Mouse (Mus musculus): ENCODE measurements around the gene Abhd14a.
A peak's percentile ranks its signal among the peaks of the same experiment; 100 is the strongest.
"Not testable (repeated sequence)": the region's sequence is repeated elsewhere in the genome, so short reads cannot be mapped to it uniquely, and the experiment has no call there.

The Abhd14a gene

GRCm38 (mm10) chr9:106447348-106447747, at the start of gene Abhd14a, which contains the start of gene Abhd14b:
Gene Abhd14a (minus strand): TSS chr9:106447678.
Gene Abhd14b (plus strand): TSS chr9:106447459.
- peak; percentile 75 for DNase-seq (ENCODE audit: low read depth, low spot score)

- DNase-seq (ENCODE audit: low read depth, low spot score), result not testable (repeated sequence)
Observed at GRCm38 (mm10) chr9:106487602-106488001, 40.1 kb upstream of the Abhd14a start.

- DNase-seq (ENCODE audit: low read depth, low spot score), result no peak
Observed at GRCm38 (mm10) chr9:106485076-106485475, 37.6 kb upstream of the Abhd14a start.

- no peak for DNase-seq (ENCODE audit: low read depth, low spot score)
Observed at GRCm38 (mm10) chr9:106483606-106484005, 36.1 kb upstream of the Abhd14a start.

- DNase-seq (ENCODE audit: low read depth, low spot score), result no peak
Observed at GRCm38 (mm10) chr9:106483136-106483535, 35.7 kb upstream of the Abhd14a start.

GRCm38 (mm10) chr9:106482578-106483115, 35.2 kb upstream of the Abhd14a start:
- DNase-seq (ENCODE audit: low read depth, low spot score), result no peak

- no peak for DNase-seq (ENCODE audit: low read depth, low spot score)
Observed at GRCm38 (mm10) chr9:106481676-106482075, 34.2 kb upstream of the Abhd14a start.

- DNase-seq (ENCODE audit: low read depth, low spot score), result peak; percentile 30
Observed at GRCm38 (mm10) chr9:106481075-106481474, 33.6 kb upstream of the Abhd14a start.

- DNase-seq (ENCODE audit: low read depth, low spot score), result no peak
Observed at GRCm38 (mm10) chr9:106480541-106480940, 33.1 kb upstream of the Abhd14a start.

GRCm38 (mm10) chr9:106478101-106478500, 30.6 kb upstream of the Abhd14a start:
- DNase-seq (ENCODE audit: low read depth, low spot score), result no peak

- DNase-seq (ENCODE audit: low read depth, low spot score), result peak; percentile 31
Observed at GRCm38 (mm10) chr9:106477649-106478048, 30.2 kb upstream of the Abhd14a start.

GRCm38 (mm10) chr9:106476924-106477484, 29.5 kb upstream of the Abhd14a start, which contains the start of gene Parp3:
Gene Parp3 (minus strand): TSS chr9:106476949.
- DNase-seq (ENCODE audit: low read depth, low spot score), result peak; percentile 100

- DNase-seq (ENCODE audit: low read depth, low spot score), result peak; percentile 78
Observed at GRCm38 (mm10) chr9:106476002-106476923, 28.8 kb upstream of the Abhd14a start.

GRCm38 (mm10) chr9:106475663-106476001, 28.2 kb upstream of the Abhd14a start, which contains the start of gene Rrp9:
Gene Rrp9 (plus strand): TSS chr9:106475963.
- DNase-seq (ENCODE audit: low read depth, low spot score), result no peak

GRCm38 (mm10) chr9:106475046-106475445, 27.6 kb upstream of the Abhd14a start:
- peak; percentile 15 for DNase-seq (ENCODE audit: low read depth, low spot score)

GRCm38 (mm10) chr9:106474456-106474855, 27.0 kb upstream of the Abhd14a start:
- DNase-seq (ENCODE audit: low read depth, low spot score), result peak; percentile 71

- no peak for DNase-seq (ENCODE audit: low read depth, low spot score)
Observed at GRCm38 (mm10) chr9:106473753-106474105, 26.3 kb upstream of the Abhd14a start.

GRCm38 (mm10) chr9:106473081-106473752, 25.7 kb upstream of the Abhd14a start:
- no peak for DNase-seq (ENCODE audit: low read depth, low spot score)

GRCm38 (mm10) chr9:106472321-106472720, 24.8 kb upstream of the Abhd14a start:
- DNase-seq (ENCODE audit: low read depth, low spot score), result no peak

GRCm38 (mm10) chr9:106471892-106472291, 24.4 kb upstream of the Abhd14a start:
- DNase-seq (ENCODE audit: low read depth, low spot score), result no peak

GRCm38 (mm10) chr9:106470991-106471750, 23.7 kb upstream of the Abhd14a start:
- DNase-seq (ENCODE audit: low read depth, low spot score), result no peak
